Mouse (Mus musculus): ENCODE data around the gene Fbxo7.

DNA sequence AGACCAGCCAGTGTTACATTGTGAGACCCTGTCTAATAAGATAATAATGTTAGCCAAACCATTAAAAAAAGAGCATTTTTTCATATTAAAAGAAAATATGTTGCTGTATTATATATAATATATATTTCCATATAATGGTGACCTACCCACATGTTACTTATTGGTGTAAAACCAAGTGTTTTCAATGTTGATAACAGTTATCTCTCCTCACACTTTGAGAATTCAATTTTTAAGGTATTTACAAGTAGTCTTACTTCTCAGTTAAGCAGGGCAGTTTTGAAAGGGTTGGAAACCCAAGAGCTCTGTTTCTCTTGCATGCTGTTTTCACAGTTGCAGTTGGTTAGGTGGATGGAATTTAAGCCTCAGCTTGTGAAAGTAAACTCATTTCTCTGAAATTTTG lies 1.4 kb downstream of the Fbxo7 start:
- TF ChIP-seq CTCF (IDR thresholded peaks at IDR 0.05; ENCODE audit: low read depth, low read length) (no peak), POLR2AphosphoS5 (IDR thresholded peaks at IDR 0.05; ENCODE audit: insufficient replicate concordance, low read depth, low read length) (no peak), TAL1 (conservative IDR thresholded peaks at IDR 0.05; ENCODE audit: low read depth, low read length) (no peak)

All from G1E (cell line).